Mouse (Mus musculus) embryonic facial prominence, embryonic 11.5 days (tissue): ENCODE results near the gene Fhad1. TPM values are rescaled to one million over a fixed set of nuclear protein-coding genes. Genes with fewer than 3 reads are reported as not detected.

Source experiments
- ATAC-seq: fragments of 200-750 bp; cut with Nextera tagmentation; replicated peaks from 2 replicates; pipeline ENCODE4 v1.8.0; 2017; ENCODE audit warnings: low read depth; ENCODE audit not compliant: insufficient number of reproducible peaks, low FRiP score, low TSS enrichment
- DNase-seq: peaks from one replicate; pipeline ENCODE4 v3.0.0-alpha.2; 2015; ENCODE audit warnings: low spot score
- H3K27ac ChIP-seq: fragments of 300-500 bp; sonication (generic); replicated peaks from 2 replicates; pipeline ENCODE4 v1.5.1; 2014; ENCODE audit warnings: mild to moderate bottlenecking, low read depth, low read length, control low read depth
- H3K27me3 ChIP-seq: fragments of 300-500 bp; sonication (generic); 2 replicates; pipeline ENCODE4 v1.6.1; 2014; ENCODE audit warnings: mild to moderate bottlenecking, low read length, moderate library complexity, mixed read lengths; ENCODE audit not compliant: control insufficient read depth, insufficient read depth
- H3K36me3 ChIP-seq: fragments of 300-500 bp; sonication (generic); replicated peaks from 2 replicates; pipeline ENCODE4 v1.6.1; 2014; ENCODE audit warnings: low read depth, mild to moderate bottlenecking, low read length, moderate library complexity, mixed read lengths; ENCODE audit not compliant: control insufficient read depth, insufficient read depth
- H3K4me1 ChIP-seq: fragments of 300-500 bp; sonication (generic); 2 replicates; pipeline ENCODE4 v1.6.1; 2014; ENCODE audit warnings: low read length, mixed read lengths; ENCODE audit not compliant: control insufficient read depth, insufficient read depth
- H3K4me2 ChIP-seq: fragments of 300-500 bp; sonication (generic); 2 replicates; pipeline ENCODE4 v1.6.1; 2014; ENCODE audit warnings: low read depth, mild to moderate bottlenecking, control low read depth, low read length, moderate library complexity
- H3K4me3 ChIP-seq: fragments of 300-500 bp; sonication (generic); 2 replicates; pipeline ENCODE4 v1.5.1; 2014; ENCODE audit warnings: low read depth, low read length, control low read depth
- H3K9ac ChIP-seq: fragments of 300-500 bp; sonication (generic); replicated peaks from 2 replicates; pipeline ENCODE4 v1.6.1; 2014; ENCODE audit warnings: mild to moderate bottlenecking, control low read depth, low read length
- H3K9me3 ChIP-seq: fragments of 300-500 bp; sonication (generic); replicated peaks from 2 replicates; pipeline ENCODE4 v1.6.1; 2016; ENCODE audit warnings: mild to moderate bottlenecking, low read length, inconsistent platforms, mixed read lengths; ENCODE audit not compliant: control insufficient read depth
- WGBS: fragments of 180-500 bp; shearing (Covaris S2); extraction: QIAGEN DNeasy Blood & Tissue Kit; methylation state at CpG from one replicate; pipeline ENCODE4 v1.1.7; 2014; 5-methylcytosine and 5-hydroxymethylcytosine counted together
- polyA plus RNA-seq: library from polyadenylated mRNA; unstranded; fragments of >200 nt; fragmentation: Nextera tagmentation; extraction: Ambion mirVana; gene quantifications from 2 replicates; pipeline ENCODE4 v1.2.1, GENCODE M21; 2014

Gene Fhad1
- polyA plus RNA-seq, 1 experiment from 2014 or later: 0.94 TPM

DNA sequence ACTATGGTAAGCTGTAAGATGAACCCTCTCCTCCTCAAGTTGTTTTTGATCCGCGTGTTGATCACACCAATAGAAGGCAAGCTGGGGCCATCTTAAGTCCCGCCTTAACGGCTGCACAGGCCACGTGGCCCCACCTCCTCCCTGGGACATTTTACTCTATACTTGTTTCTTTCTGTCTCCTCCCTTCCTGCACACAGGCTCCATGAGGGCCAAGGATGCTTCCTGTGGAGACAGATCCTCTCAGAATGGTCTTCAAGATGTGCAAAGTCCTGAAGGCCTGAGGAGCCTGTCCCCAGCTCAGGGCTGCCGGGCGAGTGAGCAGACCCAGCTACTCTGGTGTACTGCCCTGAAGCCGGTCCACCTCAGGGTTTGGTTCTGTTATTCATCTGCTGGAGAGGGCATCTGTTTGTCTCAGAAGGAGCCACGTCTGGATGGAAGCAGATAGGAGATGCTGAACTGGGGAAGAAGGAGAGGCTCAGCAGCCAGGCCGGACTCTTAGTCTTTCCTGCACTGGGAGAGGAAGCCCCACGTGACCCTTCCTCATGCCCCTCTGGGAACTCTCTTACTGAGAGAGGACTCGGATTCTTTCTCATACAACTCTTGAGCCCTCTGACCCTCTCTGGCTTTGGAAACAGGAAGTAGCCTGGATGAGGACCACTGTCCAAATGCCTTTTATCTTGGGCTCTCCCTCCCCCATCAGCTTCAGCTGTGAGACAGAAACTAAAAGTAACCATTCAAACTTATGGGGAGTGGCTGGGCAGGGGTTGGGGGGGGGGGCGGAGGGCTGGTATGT lies 101.5 kb downstream of the Fhad1 start:
- Histone ChIP-seq H3K27ac (no peak overlapping the region), H3K4me3 (no peak overlapping the region), H3K4me2 (no peak overlapping the region), H3K9ac (no peak overlapping the region), H3K4me1 (no peaks in the 10 kb centered on the region), H3K36me3 (no peaks in the 10 kb centered on the region), H3K9me3 (no peaks in the 10 kb centered on the region), H3K27me3 (no peaks in the 10 kb centered on the region)
- ATAC-seq (no peak), DNase-seq (no peak)
- 59% methylated on average over 13 of the region's 13 CpGs for WGBS

DNA sequence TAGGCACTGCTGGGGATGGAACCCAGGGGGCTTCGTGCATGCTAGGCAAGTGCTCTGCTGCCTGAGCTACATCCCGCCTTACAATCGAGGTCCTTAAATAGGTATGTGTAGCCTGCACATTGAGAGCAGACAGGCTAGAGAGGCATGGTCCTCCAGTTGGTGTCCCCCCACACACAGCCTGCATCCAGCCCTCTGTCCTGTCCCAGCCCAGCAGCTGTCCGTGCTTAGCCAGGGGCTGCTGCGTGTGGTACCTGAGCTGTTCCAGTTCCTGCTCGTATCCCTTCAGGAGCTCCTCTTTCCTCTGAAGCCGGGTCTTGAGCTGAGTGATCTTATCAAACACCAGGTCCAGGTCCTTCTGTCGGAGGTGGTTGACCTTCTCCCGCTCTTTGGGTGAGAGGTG lies 110.2 kb downstream of the Fhad1 start:
- Histone ChIP-seq H3K27me3 (no peaks in the 10 kb centered on the region), H3K9me3 (no peaks in the 10 kb centered on the region), H3K4me2 (no peak overlapping the region), H3K4me1 (peaks cover 2% of the 10 kb centered on the region; the same call in 1 of the 2 replicates), H3K4me3 (no peak overlapping the region), H3K27ac (no peak overlapping the region), H3K9ac (no peak overlapping the region), H3K36me3 (no peaks in the 10 kb centered on the region)
- WGBS: 80% methylated on average over 9 of the region's 9 CpGs
- ATAC-seq (no peak), DNase-seq (no peak)

DNA sequence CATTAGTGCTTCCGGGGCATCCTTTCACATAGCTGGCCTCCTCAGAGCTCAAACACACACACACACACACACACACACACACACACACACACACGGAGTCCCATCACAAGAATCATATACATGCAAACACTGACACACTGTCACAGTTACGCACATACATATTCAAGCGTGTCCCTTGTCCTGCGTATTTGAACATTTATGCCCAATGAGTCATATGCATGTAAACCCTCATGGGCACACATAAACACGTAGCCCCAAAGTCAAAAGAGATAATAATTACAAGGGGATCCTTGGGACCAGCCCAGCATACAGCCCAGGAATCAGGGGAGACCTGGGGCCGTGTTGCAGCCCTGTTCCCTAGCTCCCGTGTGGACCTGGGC lies 112.4 kb downstream of the Fhad1 start:
- Histone ChIP-seq H3K9ac (no peak overlapping the region), H3K9me3 (no peaks in the 10 kb centered on the region), H3K27me3 (no peaks in the 10 kb centered on the region), H3K4me2 (no peak overlapping the region), H3K27ac (no peak overlapping the region), H3K4me3 (no peak overlapping the region), H3K36me3 (no peaks in the 10 kb centered on the region), H3K4me1 (peaks cover 2% of the 10 kb centered on the region; the same call in 1 of the 2 replicates)
- DNase-seq (no peak), ATAC-seq (no peak)
- whole genome bisulfite sequencing: 86% methylated on average over 8 of the region's 8 CpGs

DNA sequence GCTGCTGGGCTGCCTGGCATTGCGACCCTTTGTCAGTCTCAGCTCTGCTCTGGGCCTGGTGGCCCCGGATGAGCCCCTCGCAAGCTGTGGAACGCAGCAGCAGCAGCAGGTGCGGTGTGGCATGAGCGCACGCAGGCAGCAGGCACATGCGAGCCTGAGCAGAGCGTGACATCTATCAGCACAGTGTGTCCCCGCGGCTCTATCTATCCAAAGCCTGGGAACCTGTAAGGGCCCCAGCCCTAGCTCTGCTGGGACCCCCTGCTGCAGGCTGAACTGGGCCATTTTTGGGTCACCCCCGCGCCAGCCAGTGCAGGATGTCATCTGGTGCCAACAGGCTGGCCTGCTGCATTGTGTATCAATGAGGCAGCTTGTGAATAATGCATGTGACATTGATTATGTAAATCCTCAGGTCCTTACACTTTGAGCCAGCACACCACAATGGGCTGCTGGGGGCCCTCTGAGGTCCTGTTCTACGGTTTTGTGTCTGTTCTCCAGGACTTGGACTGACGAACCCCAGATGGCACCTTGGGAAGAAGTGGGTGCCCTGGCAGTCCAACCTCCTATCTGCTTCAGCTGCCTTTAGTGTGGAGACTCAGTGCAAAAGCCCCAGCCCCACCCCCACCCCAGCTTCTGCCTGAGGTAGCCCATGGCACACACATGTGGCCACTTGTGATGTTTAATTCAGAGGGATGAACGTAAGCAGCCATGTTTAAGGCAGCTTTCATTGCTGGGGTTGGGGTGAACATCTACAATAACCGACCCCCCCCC lies 113.0 kb downstream of the Fhad1 start:
- DNase-seq: no peak
- Histone ChIP-seq H3K4me3 (no peak overlapping the region), H3K27me3 (no peaks in the 10 kb centered on the region), H3K4me1 (peaks cover 2% of the 10 kb centered on the region; the same call in 1 of the 2 replicates), H3K9me3 (no peaks in the 10 kb centered on the region), H3K36me3 (no peaks in the 10 kb centered on the region), H3K27ac (no peak overlapping the region), H3K4me2 (no peak overlapping the region), H3K9ac (no peak overlapping the region)
- WGBS: 54% methylated on average over 17 of the region's 17 CpGs
- ATAC-seq: peak; percentile 36; the same call in 1 of the 2 replicates

DNA sequence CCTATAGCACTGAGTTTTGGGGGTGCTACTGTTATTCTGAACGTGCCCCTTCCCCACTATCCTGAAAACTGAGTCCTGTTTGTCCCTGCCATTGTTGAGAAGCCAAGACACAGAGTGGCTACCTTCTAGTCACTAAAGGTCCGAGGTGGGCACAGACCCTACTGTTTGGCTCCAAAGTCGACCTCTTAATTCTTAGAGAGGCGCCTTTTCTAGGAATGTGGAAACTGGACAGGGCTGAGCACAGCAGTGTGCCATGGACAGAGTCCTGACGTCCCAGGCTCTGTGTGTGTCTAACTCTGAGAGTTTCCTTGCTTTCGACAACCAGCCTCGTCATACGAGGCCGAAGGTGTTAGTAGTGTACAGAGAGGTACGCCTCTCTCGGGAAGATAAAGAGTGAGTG lies 114.5 kb downstream of the Fhad1 start:
- H3K4me3 ChIP-seq: no peak overlapping the region
- DNase-seq: no peak

DNA sequence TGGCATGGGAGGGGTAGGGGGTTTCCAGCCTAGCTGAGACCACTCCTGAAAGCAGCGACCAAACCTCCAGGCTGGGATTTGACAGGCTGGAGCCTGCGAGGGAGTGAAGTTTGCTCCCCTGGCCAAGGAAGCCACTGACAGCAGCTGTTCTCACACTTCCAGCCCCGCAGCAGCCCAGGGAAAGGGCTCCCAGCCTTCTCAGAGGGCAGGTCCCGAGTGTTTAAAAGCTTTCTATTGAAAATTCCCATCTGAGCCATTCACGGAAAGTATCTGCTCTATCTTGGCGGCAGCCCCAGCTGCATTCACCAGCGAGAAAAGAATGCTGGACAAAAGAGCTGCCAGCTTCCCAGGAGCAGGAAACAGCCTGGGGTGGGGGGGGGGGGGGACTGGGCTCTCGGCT lies 114.9 kb downstream of the Fhad1 start:
- H3K4me1 ChIP-seq: peaks cover 2% of the 10 kb centered on the region; the same call in 1 of the 2 replicates
- DNase-seq (peak; percentile 42), ATAC-seq (no peak)
- H3K9ac ChIP-seq: no peak overlapping the region
- no peak overlapping the region for H3K4me3 ChIP-seq
- H3K27me3 ChIP-seq: no peaks in the 10 kb centered on the region
- H3K4me2 ChIP-seq: no peak overlapping the region
- WGBS: 6% methylated on average over 8 of the region's 8 CpGs
- no peaks in the 10 kb centered on the region for H3K36me3 ChIP-seq
- no peaks in the 10 kb centered on the region for H3K9me3 ChIP-seq
- peak overlapping the region; percentile 17; the same call in 1 of the 2 replicates for H3K27ac ChIP-seq

More for the DNA sequence above, 114.5 kb downstream of the Fhad1 start:
- 60% methylated on average over 11 of the region's 11 CpGs for WGBS
- H3K36me3 ChIP-seq: no peaks in the 10 kb centered on the region
- H3K4me2 ChIP-seq: no peak overlapping the region
- no peak overlapping the region for H3K27ac ChIP-seq
- no peaks in the 10 kb centered on the region for H3K27me3 ChIP-seq
- H3K9me3 ChIP-seq: no peaks in the 10 kb centered on the region
- no peak overlapping the region for H3K9ac ChIP-seq
- ATAC-seq: no peak
- peaks cover 2% of the 10 kb centered on the region; the same call in 1 of the 2 replicates for H3K4me1 ChIP-seq

DNA sequence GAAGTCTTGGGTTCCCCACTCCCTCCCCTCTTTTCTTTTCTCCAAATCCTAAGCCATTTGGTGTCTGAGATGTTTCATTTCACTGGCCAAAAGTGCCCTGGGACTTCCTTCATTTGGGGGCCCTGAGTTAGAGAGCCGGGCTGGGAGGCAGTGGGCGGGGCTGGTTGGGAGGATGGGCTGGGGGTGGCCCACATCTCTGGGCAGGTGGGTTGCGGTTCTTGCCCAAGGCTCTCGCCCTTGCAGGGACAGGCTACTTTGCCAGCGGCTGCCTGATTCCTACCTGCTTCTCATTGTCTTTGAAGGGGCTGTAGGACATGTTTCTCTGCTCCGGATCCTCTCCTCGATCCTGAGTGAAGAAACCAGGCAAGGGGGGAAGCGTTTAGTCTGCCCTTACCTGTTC lies 116.0 kb downstream of the Fhad1 start:
- no peaks in the 10 kb centered on the region for H3K9me3 ChIP-seq
- no peak overlapping the region for H3K4me3 ChIP-seq
- H3K27ac ChIP-seq: no peak overlapping the region
- ATAC-seq: no peak
- no peaks in the 10 kb centered on the region for H3K27me3 ChIP-seq
- peaks cover 2% of the 10 kb centered on the region; the same call in 1 of the 2 replicates for H3K4me1 ChIP-seq
- no peak overlapping the region for H3K9ac ChIP-seq
- 83% methylated on average over 8 of the region's 8 CpGs for WGBS
- H3K4me2 ChIP-seq: no peak overlapping the region
- DNase-seq: no peak
- H3K36me3 ChIP-seq: no peaks in the 10 kb centered on the region

DNA sequence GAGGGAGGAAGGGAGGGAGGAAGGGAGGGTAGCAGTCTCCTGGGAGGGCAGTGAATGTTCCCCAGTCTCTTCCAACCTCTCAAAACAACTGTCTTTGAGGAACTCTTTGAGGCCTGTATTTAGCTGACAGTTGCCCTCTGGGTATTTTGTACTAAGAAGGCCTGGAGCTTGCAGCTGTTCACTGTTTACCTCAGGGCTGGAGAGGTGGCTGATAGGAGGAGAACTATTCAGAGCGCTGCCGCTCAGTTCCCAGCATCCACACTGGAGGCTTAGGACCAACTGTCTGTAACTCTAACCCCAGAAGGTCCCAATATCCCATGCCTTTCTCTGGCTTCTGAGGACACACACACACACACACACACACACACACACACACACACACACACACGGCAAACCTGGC lies 117.0 kb downstream of the Fhad1 start:
- Histone ChIP-seq H3K27me3 (no peaks in the 10 kb centered on the region), H3K36me3 (no peaks in the 10 kb centered on the region), H3K4me1 (peaks cover 2% of the 10 kb centered on the region; the same call in 1 of the 2 replicates), H3K27ac (no peak overlapping the region), H3K4me2 (no peak overlapping the region), H3K9ac (no peak overlapping the region), H3K4me3 (no peak overlapping the region), H3K9me3 (no peaks in the 10 kb centered on the region)
- 50% methylated on average over 3 of the region's 3 CpGs for WGBS
- ATAC-seq: no peak
- DNase-seq: no peak
